In genomic region chr14:58987688-58988087, GRCm38 (mm10) we compare ENCODE assay signal across 16 mouse cellular contexts.
DNase-seq lines count a peak whose midpoint lies in the region; ATAC-seq and TF ChIP-seq lines count a peak whose summit lies in the region.
"Had no signal": no experiment of that assay in that cellular context is flagged by ENCODE, and none has a peak within 500 bp of the region (broad histone marks: within the 10 kb centered on the region; RNA-seq: fewer than 3 reads in every experiment).

No protein-coding gene starts in this region.

- TF ChIP-seq CTCF in hindbrain, postnatal 0 days (IDR thresholded peaks at IDR 0.05; ENCODE audit: low read depth): no peak
- TF ChIP-seq CTCF in heart, adult 2 months (IDR thresholded peaks at IDR 0.05): no peak

- H3K27ac ChIP-seq in hindbrain, postnatal 0 days: no peak overlapping the region
- no peak overlapping the region for H3K27ac ChIP-seq in hindbrain, embryonic 12.5 days
- H3K27ac ChIP-seq in limb, embryonic 13.5 days: peak overlapping the region; percentile 49; the same call in 1 of the 2 replicates
- no peak overlapping the region for H3K27ac ChIP-seq in heart, adult 2 months
- H3K27ac ChIP-seq: layer of hippocampus, adult 2 months; liver, embryonic 13.5 days; midbrain, embryonic 12.5 days; neural tube, embryonic 13.5 days had no signal

- DNase-seq in hindbrain, postnatal 0 days (ENCODE audit: low spot score): peak; percentile 15
- DNase-seq in brain, adult 2 months (ENCODE audit: low read depth, low spot score): peak; percentile 1
- peak; percentile 17 for DNase-seq in embryo, embryonic 9.5 days (ENCODE audit: extremely low spot score)
- DNase-seq in heart, adult 2 months: no peak
- DNase-seq: adrenal gland, postnatal 10 days; cerebellum, postnatal 14 days; liver, embryonic 13.5 days; spleen, adult 18-20 months had no signal

- H3K36me3 ChIP-seq in hindbrain, postnatal 0 days (ENCODE audit: insufficient read depth, low read length): no peaks in the 10 kb centered on the region
- no peaks in the 10 kb centered on the region for H3K36me3 ChIP-seq in hindbrain, embryonic 12.5 days
- no peaks in the 10 kb centered on the region for H3K36me3 ChIP-seq in limb, embryonic 13.5 days
- H3K36me3 ChIP-seq in heart, adult 2 months (ENCODE audit: control insufficient read depth, insufficient read depth, low read length): no peaks in the 10 kb centered on the region
- H3K36me3 ChIP-seq: G1E; liver, embryonic 13.5 days; midbrain, embryonic 12.5 days; neural tube, embryonic 13.5 days had no signal

- no peaks in the 10 kb centered on the region for H3K79me2 ChIP-seq in heart, adult 2 months (replicated peaks; ENCODE audit: control insufficient read depth, insufficient read depth, low read length)

- TF ChIP-seq EP300 in heart, adult 2 months (IDR thresholded peaks at IDR 0.05; ENCODE audit: insufficient read depth, low read depth, low read length): no peak

- peaks cover 4% of the 10 kb centered on the region; the same call in 1 of the 2 replicates for H3K4me1 ChIP-seq in hindbrain, postnatal 0 days (ENCODE audit: insufficient read depth, low read length)
- peaks cover 5% of the 10 kb centered on the region; the same call in 1 of the 2 replicates for H3K4me1 ChIP-seq in hindbrain, embryonic 12.5 days
- H3K4me1 ChIP-seq in limb, embryonic 13.5 days: peaks cover 21% of the 10 kb centered on the region
- H3K4me1 ChIP-seq in heart, adult 2 months (ENCODE audit: control insufficient read depth, insufficient read depth, low read length): no peaks in the 10 kb centered on the region
- H3K4me1 ChIP-seq: liver, embryonic 13.5 days had no signal

- WGBS in hindbrain, postnatal 0 days: 19% methylated on average over 8 of the region's 8 CpGs
- WGBS in hindbrain, embryonic 12.5 days: 40% methylated on average over 8 of the region's 8 CpGs
- 9% methylated on average over 8 of the region's 8 CpGs for WGBS in limb, embryonic 13.5 days
- 70% methylated on average over 8 of the region's 8 CpGs for WGBS in heart, adult 2 months

- H3K4me3 ChIP-seq in hindbrain, postnatal 0 days (ENCODE audit: low read length): no peak overlapping the region
- no peak overlapping the region for H3K4me3 ChIP-seq in hindbrain, embryonic 12.5 days
- H3K4me3 ChIP-seq in limb, embryonic 13.5 days: no peak overlapping the region
- H3K4me3 ChIP-seq in heart, adult 2 months: no peak overlapping the region
- H3K4me3 ChIP-seq: layer of hippocampus, adult 2 months; liver, embryonic 13.5 days; midbrain, embryonic 12.5 days; neural tube, embryonic 13.5 days had no signal

- intact Hi-C loops in heart, adult 2 months (cut with DNase I): no loop called here

- no peak for ATAC-seq in hindbrain, postnatal 0 days
- no peak for ATAC-seq in hindbrain, embryonic 12.5 days (ENCODE audit: low FRiP score)
- ATAC-seq in limb, embryonic 13.5 days (ENCODE audit: low FRiP score, low read depth): peak; percentile 38; the same call in 1 of the 2 replicates
- no peak for ATAC-seq in inflammation-experienced regulatory T-cells, adult 6 months
- ATAC-seq: intestine, embryonic 16.5 days had no signal

- TF ChIP-seq POLR2A in heart, adult 2 months (IDR thresholded peaks at IDR 0.05; ENCODE audit: insufficient read depth, low read depth, low read length): no peak

- no peak overlapping the region for H3K9ac ChIP-seq in hindbrain, postnatal 0 days (replicated peaks; ENCODE audit: low read length)
- no peak overlapping the region for H3K9ac ChIP-seq in hindbrain, embryonic 12.5 days
- no peak overlapping the region for H3K9ac ChIP-seq in limb, embryonic 13.5 days
- H3K9ac ChIP-seq in heart, adult 2 months (ENCODE audit: low read depth, low read length): no peak overlapping the region
- H3K9ac ChIP-seq: liver, embryonic 13.5 days; midbrain, embryonic 12.5 days; neural tube, embryonic 13.5 days had no signal

- no peaks in the 10 kb centered on the region for H3K9me3 ChIP-seq in hindbrain, postnatal 0 days (ENCODE audit: low read length)
- no peaks in the 10 kb centered on the region for H3K9me3 ChIP-seq in hindbrain, embryonic 12.5 days (replicated peaks)
- no peaks in the 10 kb centered on the region for H3K9me3 ChIP-seq in limb, embryonic 13.5 days
- H3K9me3 ChIP-seq: liver, embryonic 13.5 days; midbrain, embryonic 12.5 days; neural tube, embryonic 13.5 days had no signal

- H3K27me3 ChIP-seq in hindbrain, postnatal 0 days (ENCODE audit: insufficient read depth, low read length): no peaks in the 10 kb centered on the region
- H3K27me3 ChIP-seq in hindbrain, embryonic 12.5 days: no peaks in the 10 kb centered on the region
- H3K27me3 ChIP-seq in limb, embryonic 13.5 days: no peaks in the 10 kb centered on the region
- no peaks in the 10 kb centered on the region for H3K27me3 ChIP-seq in heart, adult 2 months (ENCODE audit: control insufficient read depth, insufficient read depth, low read length)
- H3K27me3 ChIP-seq: liver, embryonic 13.5 days; midbrain, embryonic 12.5 days had no signal

- H3K4me2 ChIP-seq in hindbrain, postnatal 0 days (ENCODE audit: low read depth, low read length): no peak overlapping the region
- H3K4me2 ChIP-seq in hindbrain, embryonic 12.5 days (replicated peaks): no peak overlapping the region
- H3K4me2 ChIP-seq in limb, embryonic 13.5 days (replicated peaks): no peak overlapping the region
- H3K4me2 ChIP-seq: liver, embryonic 13.5 days; midbrain, embryonic 12.5 days; neural tube, embryonic 13.5 days had no signal

Comparison
In these comparisons a context has a peak if more than half of its experiments do, and no peak if none do; other contexts are left out.
1. DNase-seq: peak in hindbrain, postnatal 0 days (single experiment), brain, adult 2 months (single experiment) and embryo, embryonic 9.5 days (single experiment); none in heart, adult 2 months (0 of 2).